In genomic region chr10:93889579-93889950, GRCm38 (mm10) we compare ENCODE assay signal across 7 mouse cellular contexts. TPM values are rescaled to one million over a fixed set of nuclear protein-coding genes. Genes with fewer than 3 reads are reported as not detected.
A peak's percentile ranks its signal among the peaks of the same experiment; 100 is the strongest.
DNase-seq lines count a peak whose midpoint lies in the region; ATAC-seq lines count a peak whose summit lies in the region.

No protein-coding gene starts in this region.

- H3K4me1 ChIP-seq in embryonic facial prominence, embryonic 10.5 days = peaks cover 16% of the 10 kb centered on the region
- peaks cover 8% of the 10 kb centered on the region for H3K4me1 ChIP-seq in midbrain, embryonic 11.5 days (ENCODE audit: control insufficient read depth, insufficient read depth, low read length)

- peaks cover 26% of the 10 kb centered on the region for H3K36me3 ChIP-seq in embryonic facial prominence, embryonic 10.5 days (replicated peaks)
- H3K36me3 ChIP-seq in midbrain, embryonic 11.5 days (ENCODE audit: control insufficient read depth, insufficient read depth, low read length) = peaks cover 12% of the 10 kb centered on the region

- no peaks in the 10 kb centered on the region for H3K9me3 ChIP-seq in embryonic facial prominence, embryonic 10.5 days
- H3K9me3 ChIP-seq in midbrain, embryonic 11.5 days (ENCODE audit: control insufficient read depth, low read length) = no peaks in the 10 kb centered on the region

- H3K4me2 ChIP-seq in midbrain, embryonic 11.5 days = peak overlapping the region; percentile 89

- peak overlapping the region; percentile 98 for H3K4me3 ChIP-seq in embryonic facial prominence, embryonic 10.5 days
- peak overlapping the region; percentile 93 for H3K4me3 ChIP-seq in midbrain, embryonic 11.5 days (ENCODE audit: low read depth, low read length)

- H3K27ac ChIP-seq in embryonic facial prominence, embryonic 10.5 days (replicated peaks) = peak overlapping the region; percentile 95
- H3K27ac ChIP-seq in midbrain, embryonic 11.5 days (ENCODE audit: low read depth, low read length) = peak overlapping the region; percentile 71

- ATAC-seq in granulocyte monocyte progenitor cell, adult 5-6 weeks (replicated peaks; ENCODE audit: poor library complexity, severe bottlenecking) = peak; percentile 96
- ATAC-seq in midbrain, embryonic 11.5 days (ENCODE audit: low FRiP score) = peak; percentile 99

- peak; percentile 96 for DNase-seq in adrenal gland, postnatal 14 days
- DNase-seq in embryonic facial prominence, embryonic 10.5 days (ENCODE audit: low spot score) = peak; percentile 92
- DNase-seq in kidney, adult 11 months = peak; percentile 83
- peak; percentile 92 for DNase-seq in left cerebral cortex, postnatal 4 days
- DNase-seq in midbrain, embryonic 11.5 days (ENCODE audit: low spot score, missing footprints) = peak; percentile 97
- peak; percentile 88 for DNase-seq in right cerebral cortex, postnatal 4 days

- under 1% methylated on average over 30 of the region's 30 CpGs for WGBS in embryonic facial prominence, embryonic 10.5 days
- under 1% methylated on average over 22 of the region's 30 CpGs for WGBS in midbrain, embryonic 11.5 days

- H3K27me3 ChIP-seq in embryonic facial prominence, embryonic 10.5 days (replicated peaks; ENCODE audit: low read depth, poor library complexity, severe bottlenecking) = no peaks in the 10 kb centered on the region
- no peaks in the 10 kb centered on the region for H3K27me3 ChIP-seq in midbrain, embryonic 11.5 days (ENCODE audit: control insufficient read depth, insufficient read depth, low read length)

- peak overlapping the region; percentile 92 for H3K9ac ChIP-seq in midbrain, embryonic 11.5 days (ENCODE audit: low read length)

- intact Hi-C loops in left cerebral cortex, postnatal 4 days (cut with DNase I) = no loop called here

RNA-seq across cellular contexts. Expression of gene Metap2, which starts 7.3 kb away (rescaled TPM):
- total RNA-seq in adrenal gland, postnatal 14 days (2021) = 239 and 243 TPM in 2 replicates
- polyA plus RNA-seq in embryonic facial prominence, embryonic 10.5 days (2016; fragmentation: Nextera tagmentation; extraction: Ambion mirVana) = 243 and 251 TPM in 2 replicates
- 214 and 233 TPM in 2 replicates for total RNA-seq in granulocyte monocyte progenitor cell, adult 5-6 weeks (2014; fragmentation: Nextera tagmentation)
- 337 and 338 TPM in 2 replicates for total RNA-seq in granulocyte monocyte progenitor cell, adult 5-6 weeks (2017)
- 100 to 1,000 TPM; 151 to 163 TPM for total RNA-seq in left cerebral cortex, postnatal 4 days (2021)
- 243 and 247 TPM in 2 replicates for polyA plus RNA-seq in midbrain, embryonic 11.5 days (2014; fragmentation: Nextera tagmentation; extraction: Ambion mirVana)

RNA-seq across cellular contexts. Expression of gene Usp44, which starts 58.2 kb away (rescaled TPM):
- total RNA-seq in adrenal gland, postnatal 14 days (2021) = not detected in 2 replicates
- polyA plus RNA-seq in embryonic facial prominence, embryonic 10.5 days (2016; fragmentation: Nextera tagmentation; extraction: Ambion mirVana) = 6.6 and 7.7 TPM in 2 replicates
- 1.3 and 1.6 TPM in 2 replicates for total RNA-seq in granulocyte monocyte progenitor cell, adult 5-6 weeks (2014; fragmentation: Nextera tagmentation)
- total RNA-seq in granulocyte monocyte progenitor cell, adult 5-6 weeks (2017) = 1.6 and 2.9 TPM in 2 replicates
- under 1 TPM; 0.14 to 0.18 TPM for total RNA-seq in left cerebral cortex, postnatal 4 days (2021)
- polyA plus RNA-seq in midbrain, embryonic 11.5 days (2014; fragmentation: Nextera tagmentation; extraction: Ambion mirVana) = 19.6 and 19.9 TPM in 2 replicates

Comparison
In these comparisons a context has a peak if more than half of its experiments do, and no peak if none do; other contexts are left out.
1. Peak in every context shown above with its lines: DNase-seq, ATAC-seq, H3K4me3 ChIP-seq and H3K27ac ChIP-seq.